Mouse (Mus musculus): ENCODE results near the gene Olfr1231. TPM values are rescaled to one million over a fixed set of nuclear protein-coding genes. Genes with fewer than 3 reads are reported as not detected.

The Olfr1231 gene
- polyA plus RNA-seq (2015; fragmentation: Nextera tagmentation; extraction: Ambion mirVana): not detected in 2 replicates

DNA sequence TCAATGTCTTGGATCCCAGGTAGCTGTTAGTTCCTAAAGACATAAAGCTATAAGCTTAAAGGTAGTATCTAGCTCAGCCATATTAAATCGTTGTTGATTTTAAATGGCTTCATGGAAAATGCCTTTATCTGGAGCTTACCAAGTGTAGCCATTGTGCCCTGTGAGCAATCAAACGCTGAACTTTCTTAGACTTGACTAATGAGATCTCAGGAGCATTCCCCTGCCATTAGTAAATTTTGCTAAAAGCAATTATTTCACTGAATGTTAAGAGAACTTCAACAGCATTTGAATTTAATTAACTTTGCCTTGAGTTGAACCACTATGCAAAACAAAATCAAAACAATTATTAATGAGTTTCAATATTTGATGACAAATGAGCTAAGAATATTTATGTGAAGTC, at the start of gene Olfr1231:
Gene Olfr1231 (minus strand): TSS at position 101 of the 400 bp plus-strand sequence.
- H3K27ac ChIP-seq: no peak within 1 kb of the TSS
- H3K36me3 ChIP-seq: no peaks in the 10 kb centered on the region
- no peak within 1 kb of the TSS for H3K4me2 ChIP-seq
- H3K4me1 ChIP-seq: no peaks in the 10 kb centered on the region
- no peaks in the 10 kb centered on the region for H3K9me3 ChIP-seq
- no peak for ATAC-seq (ENCODE audit: insufficient number of reproducible peaks, insufficient read depth, low FRiP score, low TSS enrichment, low read depth)
- no peak within 1 kb of the TSS for H3K9ac ChIP-seq
- no peaks in the 10 kb centered on the region for H3K27me3 ChIP-seq
- H3K4me3 ChIP-seq: no peak within 1 kb of the TSS
- 81% methylated on average over 2 of the region's 2 CpGs for WGBS

DNA sequence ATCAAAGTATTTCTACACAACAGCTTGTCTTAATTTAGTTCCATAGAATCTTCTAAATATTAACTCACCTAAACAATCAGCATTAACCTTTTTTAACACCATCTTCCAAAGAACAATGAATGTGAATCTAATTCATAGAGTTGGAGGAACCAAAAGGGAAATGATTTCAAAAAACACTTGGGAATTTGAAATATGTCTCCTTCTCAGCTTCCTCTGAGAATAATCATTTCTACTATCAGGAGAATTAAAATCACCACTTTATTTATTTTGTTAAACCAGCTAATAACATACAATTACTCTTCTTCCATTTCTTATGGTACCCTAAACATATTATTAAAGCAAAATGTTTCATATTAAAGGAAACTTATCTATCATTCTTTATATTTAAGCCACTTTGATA, 35.4 kb upstream of the Olfr1231 start, which contains the start of gene Olfr1233:
Gene Olfr1233 (minus strand): TSS at position 101 of the 400 bp plus-strand sequence.
- H3K4me1 ChIP-seq: no peaks in the 10 kb centered on the region
- H3K9ac ChIP-seq: no peak within 1 kb of the TSS
- H3K36me3 ChIP-seq: no peaks in the 10 kb centered on the region
- H3K27me3 ChIP-seq: no peaks in the 10 kb centered on the region
- ATAC-seq (ENCODE audit: insufficient number of reproducible peaks, insufficient read depth, low FRiP score, low TSS enrichment, low read depth): no peak
- no peak within 1 kb of the TSS for H3K4me3 ChIP-seq
- no peak within 1 kb of the TSS for H3K4me2 ChIP-seq
- no peak within 1 kb of the TSS for H3K27ac ChIP-seq
- H3K9me3 ChIP-seq: no peaks in the 10 kb centered on the region

DNA sequence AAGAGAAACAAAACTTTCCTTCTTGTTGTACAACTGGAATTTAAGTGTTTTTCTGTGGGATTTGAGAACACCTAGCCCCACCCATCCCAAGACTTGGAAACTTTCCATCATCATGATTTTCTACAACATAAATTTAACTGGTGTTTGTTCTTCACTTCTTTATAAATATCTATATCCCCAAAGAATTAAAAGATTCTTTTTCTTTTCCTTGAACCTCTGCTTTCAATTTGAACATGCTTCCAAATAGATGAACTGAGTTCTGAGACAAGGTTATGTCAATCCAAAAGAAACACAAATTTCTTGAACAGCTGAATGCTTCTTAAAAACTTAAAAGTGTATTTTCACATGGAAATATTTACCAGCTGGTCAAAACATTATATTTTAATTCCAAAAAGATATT, 22.7 kb upstream of the Olfr1231 start, which contains the start of gene Olfr1232:
Gene Olfr1232 (minus strand): TSS at position 101 of the 400 bp plus-strand sequence.
- Histone ChIP-seq H3K9me3 (no peaks in the 10 kb centered on the region), H3K4me1 (no peaks in the 10 kb centered on the region), H3K4me3 (no peak within 1 kb of the TSS), H3K4me2 (no peak within 1 kb of the TSS), H3K36me3 (no peaks in the 10 kb centered on the region), H3K9ac (no peak within 1 kb of the TSS), H3K27me3 (no peaks in the 10 kb centered on the region), H3K27ac (no peak within 1 kb of the TSS)
- ATAC-seq (ENCODE audit: insufficient number of reproducible peaks, insufficient read depth, low FRiP score, low TSS enrichment, low read depth): no peak

DNA sequence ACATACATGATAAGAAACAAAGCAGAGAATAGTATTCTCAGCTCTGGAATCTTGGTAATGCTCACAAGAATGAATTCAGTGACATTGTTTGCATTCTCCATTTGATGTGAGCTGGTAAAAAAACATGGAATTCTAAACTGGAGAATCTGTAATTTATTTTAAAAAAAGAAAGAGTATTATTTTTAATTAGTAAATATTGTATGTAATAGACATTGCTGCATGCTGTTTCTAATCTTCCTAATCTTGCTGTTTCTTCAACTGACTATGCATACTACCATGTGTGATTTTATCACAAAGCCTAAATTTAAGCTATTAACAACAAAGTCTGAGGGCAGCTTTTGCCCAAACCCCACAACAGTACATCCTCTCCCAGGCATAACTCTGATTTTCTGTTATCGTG, 9.7 kb downstream of the Olfr1231 start, which contains the start of gene Olfr1230:
Gene Olfr1230 (minus strand): TSS at position 101 of the 400 bp plus-strand sequence.
- H3K27ac ChIP-seq: no peak within 1 kb of the TSS
- no peak within 1 kb of the TSS for H3K9ac ChIP-seq
- no peak within 1 kb of the TSS for H3K4me3 ChIP-seq
- H3K4me1 ChIP-seq: no peaks in the 10 kb centered on the region
- H3K9me3 ChIP-seq: no peaks in the 10 kb centered on the region
- 75% methylated on average over 1 of the region's 1 CpGs for WGBS
- H3K27me3 ChIP-seq: no peaks in the 10 kb centered on the region
- H3K36me3 ChIP-seq: no peaks in the 10 kb centered on the region
- ATAC-seq (ENCODE audit: insufficient number of reproducible peaks, insufficient read depth, low FRiP score, low TSS enrichment, low read depth): no peak
- no peak within 1 kb of the TSS for H3K4me2 ChIP-seq

DNA sequence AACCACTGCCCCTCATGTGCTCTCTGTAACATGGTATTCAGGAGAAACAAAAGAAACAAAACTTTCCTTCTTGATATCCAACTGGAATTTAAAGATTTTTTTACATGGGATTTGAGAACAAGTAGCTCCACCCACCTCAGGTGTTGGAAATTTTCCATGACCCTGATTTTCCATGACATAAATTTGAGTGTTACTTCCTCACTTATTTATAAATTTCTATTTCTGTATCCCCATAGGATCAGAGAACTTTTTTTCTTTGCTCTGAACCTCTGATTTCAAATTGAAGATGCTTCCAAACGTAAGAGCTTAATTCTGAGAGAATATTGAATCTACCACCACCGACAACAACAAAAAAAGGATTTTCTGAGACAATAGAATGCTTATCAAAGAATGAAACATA, 19.0 kb downstream of the Olfr1231 start, which contains the start of gene Olfr1229:
Gene Olfr1229 (minus strand): TSS at position 101 of the 400 bp plus-strand sequence.
- WGBS: 78% methylated on average over 2 of the region's 2 CpGs
- H3K4me2 ChIP-seq: no peak within 1 kb of the TSS

DNA sequence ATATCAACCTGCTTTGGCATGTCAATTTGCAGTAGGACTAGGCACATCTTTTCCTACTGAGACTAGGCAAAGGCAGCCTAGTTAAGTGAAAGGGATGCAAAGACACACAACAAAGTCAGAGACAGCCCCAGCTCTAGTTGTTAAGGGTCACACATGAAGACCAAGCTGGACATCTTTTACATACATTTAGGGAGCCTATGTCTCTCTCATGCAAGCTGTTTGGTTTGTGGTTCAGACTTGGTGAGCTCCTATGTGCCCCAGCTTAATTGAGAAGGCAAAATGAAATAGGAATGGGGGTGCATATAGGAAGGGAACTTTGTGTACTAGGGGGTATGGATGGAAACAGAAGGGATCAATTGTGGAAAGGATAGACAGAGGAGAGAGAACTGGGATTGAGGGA, 52.9 kb downstream of the Olfr1231 start, which contains the start of gene Olfr1228:
Gene Olfr1228 (minus strand): TSS at position 101 of the 400 bp plus-strand sequence.
- no peaks in the 10 kb centered on the region for H3K4me1 ChIP-seq
- H3K9ac ChIP-seq: no peak within 1 kb of the TSS
- H3K27ac ChIP-seq: no peak within 1 kb of the TSS
- no peaks in the 10 kb centered on the region for H3K27me3 ChIP-seq
- H3K9me3 ChIP-seq: no peaks in the 10 kb centered on the region
- no peak for ATAC-seq (ENCODE audit: insufficient number of reproducible peaks, insufficient read depth, low FRiP score, low TSS enrichment, low read depth)
- no peak within 1 kb of the TSS for H3K4me2 ChIP-seq
- no peak within 1 kb of the TSS for H3K4me3 ChIP-seq
- no peaks in the 10 kb centered on the region for H3K36me3 ChIP-seq

More for the DNA sequence above, 19.0 kb downstream of the Olfr1231 start, which contains the start of gene Olfr1229:
- ATAC-seq (ENCODE audit: insufficient number of reproducible peaks, insufficient read depth, low FRiP score, low TSS enrichment, low read depth): no peak
- no peaks in the 10 kb centered on the region for H3K27me3 ChIP-seq
- no peak within 1 kb of the TSS for H3K27ac ChIP-seq
- no peaks in the 10 kb centered on the region for H3K9me3 ChIP-seq
- no peaks in the 10 kb centered on the region for H3K4me1 ChIP-seq
- no peaks in the 10 kb centered on the region for H3K36me3 ChIP-seq
- H3K4me3 ChIP-seq: no peak within 1 kb of the TSS
- no peak within 1 kb of the TSS for H3K9ac ChIP-seq

Other genes with a start within 250 kb of the Olfr1231 start
- gene Olfr1218, start 245.9 kb downstream of the Olfr1231 start, polyA plus RNA-seq (2015; fragmentation: Nextera tagmentation; extraction: Ambion mirVana): not detected in 2 replicates
- not detected in 2 replicates for gene Olfr1219, start 223.6 kb downstream of the Olfr1231 start, polyA plus RNA-seq (2015; fragmentation: Nextera tagmentation; extraction: Ambion mirVana)
- gene Olfr1220, start 200.2 kb downstream of the Olfr1231 start, polyA plus RNA-seq (2015; fragmentation: Nextera tagmentation; extraction: Ambion mirVana): not detected in 2 replicates
- gene Olfr1221, start 189.8 kb downstream of the Olfr1231 start, polyA plus RNA-seq (2015; fragmentation: Nextera tagmentation; extraction: Ambion mirVana): not detected in 2 replicates
- gene Olfr1222, start 174.0 kb downstream of the Olfr1231 start, polyA plus RNA-seq (2015; fragmentation: Nextera tagmentation; extraction: Ambion mirVana): not detected in 2 replicates
- not detected in 2 replicates for gene Olfr1223, start 155.5 kb downstream of the Olfr1231 start, polyA plus RNA-seq (2015; fragmentation: Nextera tagmentation; extraction: Ambion mirVana)
- gene Olfr1224-ps1, start 143.0 kb downstream of the Olfr1231 start, polyA plus RNA-seq (2015; fragmentation: Nextera tagmentation; extraction: Ambion mirVana): not detected in 2 replicates
- not detected in 2 replicates for gene Olfr1225, start 132.4 kb downstream of the Olfr1231 start, polyA plus RNA-seq (2015; fragmentation: Nextera tagmentation; extraction: Ambion mirVana)
- gene Olfr1226, start 107.0 kb downstream of the Olfr1231 start, polyA plus RNA-seq (2015; fragmentation: Nextera tagmentation; extraction: Ambion mirVana): not detected in 2 replicates
- gene Olfr1228, start 53.0 kb downstream of the Olfr1231 start, polyA plus RNA-seq (2015; fragmentation: Nextera tagmentation; extraction: Ambion mirVana): not detected in 2 replicates
- not detected in 2 replicates for gene Olfr1229, start 19.1 kb downstream of the Olfr1231 start, polyA plus RNA-seq (2015; fragmentation: Nextera tagmentation; extraction: Ambion mirVana)
- gene Olfr1230, start 9.8 kb downstream of the Olfr1231 start, polyA plus RNA-seq (2015; fragmentation: Nextera tagmentation; extraction: Ambion mirVana): not detected in 2 replicates
- gene Olfr1232, start 22.6 kb upstream of the Olfr1231 start, polyA plus RNA-seq (2015; fragmentation: Nextera tagmentation; extraction: Ambion mirVana): not detected in 2 replicates
- not detected in 2 replicates for gene Olfr1233, start 35.3 kb upstream of the Olfr1231 start, polyA plus RNA-seq (2015; fragmentation: Nextera tagmentation; extraction: Ambion mirVana)
- not detected in 2 replicates for gene Olfr1234, start 57.8 kb upstream of the Olfr1231 start, polyA plus RNA-seq (2015; fragmentation: Nextera tagmentation; extraction: Ambion mirVana)
- gene Olfr1238, start 102.6 kb upstream of the Olfr1231 start, polyA plus RNA-seq (2015; fragmentation: Nextera tagmentation; extraction: Ambion mirVana): not detected in 2 replicates
- gene Olfr1239, start 113.3 kb upstream of the Olfr1231 start, polyA plus RNA-seq (2015; fragmentation: Nextera tagmentation; extraction: Ambion mirVana): not detected in 2 replicates
- not detected in 2 replicates for gene Olfr1240, start 135.9 kb upstream of the Olfr1231 start, polyA plus RNA-seq (2015; fragmentation: Nextera tagmentation; extraction: Ambion mirVana)
- gene Olfr1241, start 180.1 kb upstream of the Olfr1231 start, polyA plus RNA-seq (2015; fragmentation: Nextera tagmentation; extraction: Ambion mirVana): not detected in 2 replicates
- not detected in 2 replicates for gene Olfr1242, start 191.3 kb upstream of the Olfr1231 start, polyA plus RNA-seq (2015; fragmentation: Nextera tagmentation; extraction: Ambion mirVana)
- gene Olfr1243, start 224.4 kb upstream of the Olfr1231 start, polyA plus RNA-seq (2015; fragmentation: Nextera tagmentation; extraction: Ambion mirVana): not detected in 2 replicates